Mouse (Mus musculus) ES-Bruce4 (cell line): ENCODE results near the gene Nr2e1.

Source experiments
- CTCF ChIP-seq: IDR thresholded peaks from one replicate; pipeline ENCODE4 v1.8.1; 2011; ENCODE audit warnings: low read depth, low read length
- EP300 ChIP-seq: IDR thresholded peaks from 2 replicates; pipeline ENCODE4 v1.6.1; 2011; ENCODE audit warnings: low read depth, low read length; ENCODE audit not compliant: insufficient read depth
- POLR2A ChIP-seq: IDR thresholded peaks from one replicate; pipeline ENCODE4 v1.8.1; 2011; ENCODE audit warnings: low read length; ENCODE audit not compliant: insufficient read depth

- TF ChIP-seq CTCF, result no peak
- no peak for TF ChIP-seq POLR2A
- no peak for TF ChIP-seq EP300
Measured at GRCm38 (mm10) chr10:42545707-42546503, 37.5 kb downstream of the Nr2e1 start.
